Mouse (Mus musculus): Measurements from ENCODE around the gene Rps10. TPM values are rescaled to one million over a fixed set of nuclear protein-coding genes. Genes with fewer than 3 reads are reported as not detected.

Gene Rps10
- polyA plus RNA-seq, 1 experiment from 2014 or later: 987 TPM

DNA sequence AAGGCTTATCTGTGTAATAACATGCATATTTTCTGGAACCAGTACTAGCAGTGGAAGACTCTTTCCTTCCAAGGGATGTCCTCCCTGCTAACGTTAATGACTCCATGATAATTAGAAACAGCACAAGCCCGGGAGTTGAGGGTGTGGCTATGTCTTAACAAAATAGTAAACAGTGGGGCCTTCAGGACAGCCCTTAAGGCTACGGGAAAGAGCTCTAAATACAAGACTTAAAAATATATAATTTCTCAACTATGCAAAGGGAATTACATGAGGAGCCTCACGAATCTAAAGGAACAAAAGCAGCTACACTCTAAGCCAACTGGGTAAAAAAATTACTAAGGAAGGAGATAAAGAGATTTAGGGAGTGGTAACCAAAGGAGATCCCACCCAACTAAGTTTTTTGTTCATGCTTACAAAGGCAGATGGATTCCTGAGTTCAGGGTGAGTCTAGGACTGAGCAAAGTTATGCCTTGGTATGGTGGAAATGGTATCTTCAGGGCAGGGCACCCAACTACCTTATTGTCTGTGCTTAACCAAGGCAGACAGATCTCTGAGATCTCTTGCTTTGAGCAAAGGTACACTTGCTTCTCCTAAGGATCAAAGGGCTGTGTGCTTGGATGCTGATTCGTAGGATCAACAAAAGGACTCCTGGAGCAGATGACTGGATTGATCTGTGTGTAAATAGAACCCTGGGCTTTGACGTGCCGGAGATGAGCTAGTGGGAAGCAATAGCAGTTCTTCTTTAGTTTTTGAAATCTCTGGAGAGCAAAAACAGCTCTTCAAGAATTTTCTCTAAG lies 10.8 kb downstream of the Rps10 start:
- Histone ChIP-seq H3K4me1 (replicated peaks) (peaks cover 19% of the 10 kb centered on the region), H3K9ac (replicated peaks) (no peak overlapping the region), H3K9me3 (no peaks in the 10 kb centered on the region), H3K27ac (no peak overlapping the region), H3K4me3 (replicated peaks) (no peak overlapping the region), H3K4me2 (no peak overlapping the region), H3K27me3 (no peaks in the 10 kb centered on the region), H3K36me3 (peaks cover 14% of the 10 kb centered on the region)
- WGBS: 36% methylated on average over 7 of the region's 7 CpGs
- ATAC-seq (ENCODE audit: insufficient number of reproducible peaks, insufficient read depth, low FRiP score, low TSS enrichment, low read depth): no peak

DNA sequence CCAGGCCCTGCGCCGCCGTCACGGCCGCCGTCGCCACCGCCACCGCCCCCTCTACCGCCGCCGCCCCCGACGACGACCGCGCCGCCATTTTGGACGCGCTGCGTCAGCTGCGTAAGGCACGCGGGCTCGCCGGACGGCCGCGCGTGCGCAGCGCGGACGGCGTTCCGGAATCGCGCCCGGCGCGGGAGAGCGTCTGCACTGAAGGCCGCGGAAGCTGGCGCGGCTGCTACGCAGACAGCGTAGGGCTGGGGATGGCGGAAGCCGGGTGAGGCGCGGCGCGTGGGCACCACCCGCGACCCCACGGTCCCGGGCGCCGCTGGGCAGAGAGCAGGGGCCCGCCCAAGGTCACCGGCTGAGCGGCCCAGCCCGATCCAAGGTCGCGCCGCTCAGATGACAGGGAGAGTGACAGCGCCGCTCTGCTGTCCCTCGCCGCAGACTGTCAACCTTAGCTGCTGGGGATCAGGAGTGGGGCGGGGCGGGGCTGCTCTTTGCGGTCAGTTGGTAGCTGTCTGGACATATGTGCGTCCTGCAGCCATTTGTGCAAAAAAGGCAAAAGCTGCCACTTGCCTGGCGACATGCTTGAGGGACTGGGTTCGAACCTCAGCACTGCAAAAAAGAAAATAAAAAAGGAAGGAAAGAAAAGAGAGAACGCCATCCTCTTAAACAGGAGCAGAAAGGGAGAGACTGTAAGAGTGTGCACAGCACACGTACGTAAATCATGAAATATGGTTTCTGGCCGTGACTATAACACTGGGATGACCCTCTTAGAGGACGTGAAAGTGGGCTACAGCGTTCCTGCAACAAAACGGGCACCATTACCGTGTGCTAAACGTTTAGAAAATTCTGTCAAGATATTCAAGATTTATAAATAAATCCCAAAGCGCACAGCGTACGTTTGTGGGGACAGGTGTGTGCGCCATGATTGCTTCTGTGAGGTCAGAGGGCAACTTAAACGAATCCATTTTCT lies 12.8 kb downstream of the Rps10 start, which contains the start of gene Nudt3:
TSS of gene Nudt3 (minus strand) at position 136 of the 967 bp plus-strand sequence.
- H3K27ac ChIP-seq: peak within 1 kb of the TSS; percentile 97
- peak within 1 kb of the TSS; percentile 95 for H3K4me3 ChIP-seq (replicated peaks)
- H3K4me2 ChIP-seq: peak within 1 kb of the TSS; percentile 73
- peaks cover 5% of the 10 kb centered on the region; the same call in 1 of the 2 replicates for H3K36me3 ChIP-seq
- ATAC-seq (ENCODE audit: insufficient number of reproducible peaks, insufficient read depth, low FRiP score, low TSS enrichment, low read depth): peak; percentile 75
- H3K9me3 ChIP-seq: no peaks in the 10 kb centered on the region
- peak within 1 kb of the TSS; percentile 96 for H3K9ac ChIP-seq (replicated peaks)
- peaks cover 29% of the 10 kb centered on the region for H3K4me1 ChIP-seq (replicated peaks)
- 9% methylated on average over 70 of the region's 91 CpGs for WGBS
- H3K27me3 ChIP-seq: no peaks in the 10 kb centered on the region

DNA sequence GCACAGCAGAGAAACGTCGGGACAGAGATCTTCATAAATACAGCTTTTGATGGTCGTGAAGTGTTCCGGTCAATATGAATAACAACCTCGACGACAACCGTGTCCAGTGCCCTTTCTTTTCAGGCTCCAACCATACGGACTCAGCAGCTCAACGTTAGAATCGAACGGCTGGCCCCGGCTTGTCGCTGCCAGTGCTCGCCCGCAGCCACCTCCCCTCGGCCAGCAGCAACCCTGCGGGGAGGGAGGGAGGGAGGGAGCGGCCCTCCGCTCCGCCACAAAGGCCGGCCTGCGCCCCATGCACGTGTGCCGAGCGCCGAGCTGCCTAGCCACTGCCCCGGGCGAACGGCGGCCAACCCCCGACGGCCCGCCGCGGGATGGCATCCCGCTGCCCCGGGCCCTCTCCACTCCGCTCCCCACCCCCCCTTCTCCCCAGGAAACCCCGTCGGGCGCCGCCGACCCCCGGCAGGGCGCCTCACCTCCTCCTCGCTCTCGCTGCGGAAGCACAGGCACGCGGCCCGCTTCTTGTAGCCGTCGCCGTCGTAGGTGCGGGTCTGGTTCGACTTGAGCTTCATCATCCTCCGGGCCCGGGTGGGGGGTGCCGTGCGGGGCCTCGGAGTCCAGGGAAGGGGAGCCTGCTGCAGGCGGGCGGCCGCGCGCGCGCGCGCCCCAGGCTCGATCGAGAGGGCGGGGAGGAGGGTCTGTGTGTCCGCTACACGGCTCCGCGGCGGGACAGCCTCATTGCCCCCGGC lies 13.7 kb downstream of the Rps10 start:
- H3K27ac ChIP-seq: peak overlapping the region; percentile 97
- H3K9ac ChIP-seq (replicated peaks): peak overlapping the region; percentile 96
- H3K36me3 ChIP-seq: peaks cover 12% of the 10 kb centered on the region
- H3K9me3 ChIP-seq: peaks cover 4% of the 10 kb centered on the region; the same call in 1 of the 2 replicates
- peaks cover 29% of the 10 kb centered on the region for H3K4me1 ChIP-seq (replicated peaks)
- no peaks in the 10 kb centered on the region for H3K27me3 ChIP-seq
- peak; percentile 35 for ATAC-seq (ENCODE audit: insufficient number of reproducible peaks, insufficient read depth, low FRiP score, low TSS enrichment, low read depth)
- peak overlapping the region; percentile 95 for H3K4me3 ChIP-seq (replicated peaks)
- H3K4me2 ChIP-seq: peak overlapping the region; percentile 73
- under 1% methylated on average over 73 of the region's 80 CpGs for WGBS

- Histone ChIP-seq H3K27me3 (no peaks in the 10 kb centered on the region), H3K4me2 (peak overlapping the region; percentile 73), H3K27ac (peak overlapping the region; percentile 97), H3K36me3 (peaks cover 21% of the 10 kb centered on the region), H3K9ac (replicated peaks) (peak overlapping the region; percentile 96), H3K4me3 (replicated peaks) (peak overlapping the region; percentile 95), H3K4me1 (replicated peaks) (peaks cover 28% of the 10 kb centered on the region), H3K9me3 (peaks cover 11% of the 10 kb centered on the region)
- 3% methylated on average over 23 of the region's 23 CpGs for WGBS
- no peak for ATAC-seq (ENCODE audit: insufficient number of reproducible peaks, insufficient read depth, low FRiP score, low TSS enrichment, low read depth)
Observed at GRCm38 (mm10) chr17:27621705-27622531, 14.6 kb downstream of the Rps10 start.

GRCm38 (mm10) chr17:27621161-27621560 lies 15.3 kb downstream of the Rps10 start:
- WGBS: 46% methylated on average over 8 of the region's 8 CpGs
- no peak overlapping the region for H3K27ac ChIP-seq

DNA sequence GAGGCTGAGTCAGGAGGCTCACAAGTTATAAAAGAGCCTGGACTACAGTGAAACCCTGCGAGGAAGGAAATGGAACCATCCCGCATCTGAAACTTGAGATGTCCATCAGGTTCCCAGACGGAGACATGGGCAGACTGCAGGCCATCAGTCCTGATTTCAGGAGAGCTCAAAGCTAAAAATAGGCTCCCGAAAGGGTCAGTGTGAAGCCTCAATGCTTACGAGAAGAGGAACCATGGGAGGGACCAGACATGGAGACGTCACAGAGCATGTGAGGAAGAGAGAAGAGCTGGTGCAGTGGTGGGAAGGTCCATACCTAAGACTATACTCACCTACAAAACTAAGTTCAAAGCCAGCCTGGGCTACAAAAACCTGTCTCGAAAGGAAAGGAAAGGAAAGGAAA lies 21.1 kb downstream of the Rps10 start:
- H3K36me3 ChIP-seq: peaks cover 40% of the 10 kb centered on the region
- WGBS: 76% methylated on average over 7 of the region's 7 CpGs

More at GRCm38 (mm10) chr17:27621161-27621560, 15.3 kb downstream of the Rps10 start:
- H3K4me1 ChIP-seq (replicated peaks): peaks cover 24% of the 10 kb centered on the region
- H3K9me3 ChIP-seq: peaks cover 16% of the 10 kb centered on the region
- H3K4me2 ChIP-seq: peak overlapping the region; percentile 73
- peak overlapping the region; percentile 96 for H3K9ac ChIP-seq (replicated peaks)
- no peak for ATAC-seq (ENCODE audit: insufficient number of reproducible peaks, insufficient read depth, low FRiP score, low TSS enrichment, low read depth)
- peaks cover 27% of the 10 kb centered on the region for H3K36me3 ChIP-seq
- no peaks in the 10 kb centered on the region for H3K27me3 ChIP-seq
- peak overlapping the region; percentile 95 for H3K4me3 ChIP-seq (replicated peaks)

DNA sequence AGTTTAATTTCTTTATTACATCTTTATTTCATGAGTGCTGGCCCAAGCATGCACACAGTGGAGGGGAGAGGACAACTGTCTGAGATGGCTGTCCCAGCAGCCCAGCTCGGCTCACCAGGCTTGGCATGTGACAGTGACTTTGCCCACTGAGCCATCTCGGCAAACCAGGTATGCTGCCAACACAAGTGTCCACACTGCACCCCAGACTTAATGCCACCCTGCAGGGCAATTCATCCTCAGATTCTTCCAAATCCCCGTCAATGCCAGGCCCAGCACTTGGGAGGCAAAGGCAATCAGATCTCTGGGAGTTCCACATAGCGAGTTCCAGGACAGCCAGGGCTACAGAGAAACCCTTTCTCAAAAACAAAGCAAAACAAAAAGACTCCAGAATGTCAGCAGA lies 23.5 kb downstream of the Rps10 start:
- Histone ChIP-seq H3K9ac (replicated peaks) (no peak overlapping the region; the same call in 1 of the 2 replicates), H3K36me3 (peaks cover 37% of the 10 kb centered on the region)
- no peak for ATAC-seq (ENCODE audit: insufficient number of reproducible peaks, insufficient read depth, low FRiP score, low TSS enrichment, low read depth)

More for the DNA sequence above, 21.1 kb downstream of the Rps10 start:
- Histone ChIP-seq H3K9ac (replicated peaks) (no peak overlapping the region), H3K4me2 (no peak overlapping the region), H3K27me3 (no peaks in the 10 kb centered on the region), H3K27ac (no peak overlapping the region), H3K4me3 (replicated peaks) (no peak overlapping the region), H3K4me1 (replicated peaks) (peaks cover 29% of the 10 kb centered on the region), H3K9me3 (peaks cover 16% of the 10 kb centered on the region)
- no peak for ATAC-seq (ENCODE audit: insufficient number of reproducible peaks, insufficient read depth, low FRiP score, low TSS enrichment, low read depth)

GRCm38 (mm10) chr17:27611994-27612393 lies 24.5 kb downstream of the Rps10 start:
- no peak for ATAC-seq (ENCODE audit: insufficient number of reproducible peaks, insufficient read depth, low FRiP score, low TSS enrichment, low read depth)
- Histone ChIP-seq H3K9ac (replicated peaks) (no peak overlapping the region), H3K27me3 (no peaks in the 10 kb centered on the region), H3K27ac (no peak overlapping the region), H3K4me2 (no peak overlapping the region), H3K4me1 (replicated peaks) (peaks cover 34% of the 10 kb centered on the region), H3K36me3 (peaks cover 34% of the 10 kb centered on the region), H3K4me3 (replicated peaks) (no peak overlapping the region), H3K9me3 (0 out of 2 replicates have a peak, but pooled peaks cover 6% of the 10 kb centered on the region)
- 78% methylated on average over 5 of the region's 5 CpGs for WGBS

More for the DNA sequence above, 23.5 kb downstream of the Rps10 start:
- Histone ChIP-seq H3K9me3 (peaks cover 15% of the 10 kb centered on the region), H3K27ac (no peak overlapping the region), H3K4me2 (no peak overlapping the region), H3K27me3 (no peaks in the 10 kb centered on the region), H3K4me1 (replicated peaks) (peaks cover 34% of the 10 kb centered on the region), H3K4me3 (replicated peaks) (no peak overlapping the region)
- 85% methylated on average over 4 of the region's 4 CpGs for WGBS

DNA sequence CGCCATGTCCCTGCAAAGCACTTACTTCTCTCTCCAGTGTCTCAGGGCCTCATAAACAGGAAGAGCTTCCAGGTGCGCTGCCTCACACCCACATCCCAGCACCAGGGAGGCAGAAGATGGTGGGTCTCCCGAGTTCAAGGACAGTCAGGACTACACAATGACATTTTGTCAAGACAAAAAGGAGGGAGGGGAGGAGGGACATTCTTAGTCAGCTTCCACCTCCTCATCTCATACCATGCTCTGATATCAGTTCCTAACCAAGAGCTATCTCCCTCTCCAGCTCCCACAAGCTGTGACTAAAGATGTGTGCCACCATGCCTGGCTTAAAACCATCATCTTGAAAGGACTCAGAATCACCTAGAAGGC lies 25.0 kb downstream of the Rps10 start:
- Histone ChIP-seq H3K9me3 (0 out of 2 replicates have a peak, but pooled peaks cover 1% of the 10 kb centered on the region), H3K36me3 (peaks cover 32% of the 10 kb centered on the region), H3K4me3 (replicated peaks) (no peak overlapping the region), H3K4me2 (no peak overlapping the region), H3K27me3 (no peaks in the 10 kb centered on the region), H3K27ac (no peak overlapping the region; the same call in 1 of the 2 replicates), H3K9ac (replicated peaks) (no peak overlapping the region), H3K4me1 (replicated peaks) (peaks cover 34% of the 10 kb centered on the region)
- WGBS: 64% methylated on average over 3 of the region's 3 CpGs
- ATAC-seq (ENCODE audit: insufficient number of reproducible peaks, insufficient read depth, low FRiP score, low TSS enrichment, low read depth): no peak
